Comparison of ENCODE assay signal across 22 mouse cellular contexts in genomic region chr1:87687009-87687408, GRCm38 (mm10).
"Had no signal": no experiment of that assay in that cellular context is flagged by ENCODE, and none has a peak within 500 bp of the region (broad histone marks: within the 10 kb centered on the region; RNA-seq: fewer than 3 reads in every experiment).

No protein-coding gene starts in this region.

- H3K27me3 ChIP-seq: kidney, embryonic 15.5 days; liver, embryonic 12.5 days; liver, embryonic 15.5 days; lung, embryonic 15.5 days; megakaryocyte, embryonic 14.5 days; midbrain, embryonic 13.5 days; stomach, embryonic 15.5 days had no signal

- H3K4me3 ChIP-seq: kidney, embryonic 15.5 days; liver, embryonic 12.5 days; liver, embryonic 15.5 days; lung, embryonic 15.5 days; megakaryocyte, embryonic 14.5 days; midbrain, embryonic 10.5 days; midbrain, embryonic 13.5 days; myocyte; stomach, embryonic 15.5 days had no signal

- H3K36me3 ChIP-seq: kidney, embryonic 15.5 days; lung, embryonic 15.5 days; midbrain, embryonic 10.5 days; midbrain, embryonic 13.5 days; stomach, embryonic 15.5 days had no signal

- DNase-seq: kidney, adult 8-10 months; kidney, postnatal 10 days; kidney, postnatal 36 days; layer of hippocampus, postnatal 36 days; liver; lung, adult 18-20 months; lung, postnatal 36 days; retina, postnatal 1 day; right cerebral cortex, postnatal 25 days; spleen, adult 18-20 months; thymus, postnatal 25 days had no signal

- H3K4me2 ChIP-seq: kidney, embryonic 15.5 days; liver, embryonic 12.5 days; liver, embryonic 15.5 days; lung, embryonic 15.5 days; midbrain, embryonic 13.5 days; stomach, embryonic 15.5 days had no signal

- H3K4me1 ChIP-seq: kidney, embryonic 15.5 days; liver, embryonic 12.5 days; liver, embryonic 15.5 days; lung, embryonic 15.5 days; midbrain, embryonic 10.5 days; midbrain, embryonic 13.5 days; stomach, embryonic 15.5 days had no signal

- H3K9ac ChIP-seq: kidney, embryonic 15.5 days; liver, embryonic 12.5 days; liver, embryonic 15.5 days; lung, embryonic 15.5 days; midbrain, embryonic 13.5 days; stomach, embryonic 15.5 days had no signal

- H3K9me3 ChIP-seq: liver, embryonic 15.5 days; lung, embryonic 15.5 days; stomach, embryonic 15.5 days had no signal

- ATAC-seq: intestine, postnatal 0 days; liver, embryonic 12.5 days; midbrain, embryonic 13.5 days; midbrain, embryonic 16.5 days had no signal

- H3K27ac ChIP-seq: kidney, embryonic 15.5 days; liver, embryonic 12.5 days; liver, embryonic 15.5 days; lung, embryonic 15.5 days; midbrain, embryonic 10.5 days; midbrain, embryonic 13.5 days; stomach, embryonic 15.5 days had no signal
